Mouse (Mus musculus): Measurements from ENCODE around the gene Gmfb. TPM values are rescaled to one million over a fixed set of nuclear protein-coding genes. Genes with fewer than 3 reads are reported as not detected.

The Gmfb gene
- polyA plus RNA-seq, 1 experiment: 22.5 TPM

DNA sequence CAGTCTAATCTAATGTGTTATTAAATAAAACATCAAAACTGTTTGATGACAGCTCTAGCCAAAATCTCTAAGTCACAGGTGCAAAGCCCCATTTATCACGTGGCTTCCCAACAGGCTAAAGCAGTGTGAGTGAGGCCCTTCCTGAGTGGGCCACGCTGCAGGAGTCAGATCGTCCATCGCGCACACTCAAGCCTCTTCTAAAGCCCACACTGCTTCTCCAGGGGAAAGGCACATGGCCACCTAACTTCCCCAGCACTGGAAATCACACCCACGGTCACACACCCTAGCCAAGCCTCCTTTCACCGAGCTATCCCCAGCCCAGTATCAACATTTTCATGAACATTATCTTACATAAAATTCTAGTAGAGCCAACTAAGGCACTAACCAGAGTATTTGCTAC lies 41.0 kb downstream of the Gmfb start:
- Histone ChIP-seq H3K4me1 (ENCODE audit: control insufficient read depth, insufficient read depth, low read length) (no peaks in the 10 kb centered on the region), H3K27ac (ENCODE audit: control insufficient read depth, insufficient read depth, low read depth, low read length, poor library complexity) (no peak overlapping the region), H3K4me3 (replicated peaks; ENCODE audit: control insufficient read depth, low read depth, low read length) (no peak overlapping the region)
- WGBS: 95% methylated on average over 7 of the region's 7 CpGs
- no peak for TF ChIP-seq POLR2A (IDR thresholded peaks at IDR 0.05; ENCODE audit: borderline replicate concordance, control insufficient read depth, low read depth, low read length)
- no peak for TF ChIP-seq CTCF (IDR thresholded peaks at IDR 0.05; ENCODE audit: control insufficient read depth, insufficient read depth, low read length)

DNA sequence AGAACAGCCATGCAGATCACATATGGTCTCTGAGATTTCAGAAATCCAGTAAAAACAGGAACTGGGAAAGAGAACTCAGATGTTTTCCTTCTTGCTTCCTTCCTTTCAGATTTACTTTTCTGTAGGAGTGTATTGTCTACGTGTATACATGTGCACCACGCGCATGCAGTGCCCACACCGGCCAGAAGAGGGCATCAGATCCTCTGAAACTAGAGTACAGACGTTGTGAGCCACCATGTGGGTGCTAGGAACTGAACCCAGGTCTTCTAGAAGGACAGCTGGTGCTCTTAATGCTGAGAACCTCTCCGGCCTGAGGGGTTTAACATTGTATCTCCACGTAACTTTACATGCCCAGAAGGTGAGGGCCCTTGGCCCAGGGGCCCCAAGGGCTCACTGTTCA lies 42.8 kb downstream of the Gmfb start:
- no peak overlapping the region for H3K27ac ChIP-seq (ENCODE audit: control insufficient read depth, insufficient read depth, low read depth, low read length, poor library complexity)
- H3K4me3 ChIP-seq (replicated peaks; ENCODE audit: control insufficient read depth, low read depth, low read length): no peak overlapping the region
- WGBS: 86% methylated on average over 7 of the region's 7 CpGs
- TF ChIP-seq CTCF (IDR thresholded peaks at IDR 0.05; ENCODE audit: control insufficient read depth, insufficient read depth, low read length): peak; percentile 42; the same call in 1 of the 2 replicates
- TF ChIP-seq POLR2A (IDR thresholded peaks at IDR 0.05; ENCODE audit: borderline replicate concordance, control insufficient read depth, low read depth, low read length): no peak
- H3K4me1 ChIP-seq (ENCODE audit: control insufficient read depth, insufficient read depth, low read length): no peaks in the 10 kb centered on the region

DNA sequence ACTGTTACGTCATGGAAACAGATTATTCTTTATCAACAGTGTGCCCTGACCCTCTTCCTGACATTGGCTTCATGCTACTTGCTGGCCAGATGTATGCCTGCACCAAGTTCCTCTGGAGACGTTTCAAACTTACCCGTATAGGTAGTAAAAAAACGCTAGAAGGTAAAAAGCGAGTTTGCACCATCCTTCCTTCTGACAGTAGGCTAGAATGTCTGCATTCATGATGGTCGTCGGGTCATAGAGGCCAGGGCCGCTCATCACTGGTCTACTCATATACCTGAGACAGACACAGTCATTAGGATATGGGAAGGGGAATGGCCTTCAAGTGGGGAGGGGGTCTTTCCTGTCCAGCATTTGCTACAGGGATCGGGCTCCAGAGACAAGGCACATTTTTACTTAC lies 43.3 kb downstream of the Gmfb start:
- Histone ChIP-seq H3K4me3 (replicated peaks; ENCODE audit: control insufficient read depth, low read depth, low read length) (no peak overlapping the region), H3K27ac (ENCODE audit: control insufficient read depth, insufficient read depth, low read depth, low read length, poor library complexity) (no peak overlapping the region), H3K4me1 (ENCODE audit: control insufficient read depth, insufficient read depth, low read length) (no peaks in the 10 kb centered on the region)
- TF ChIP-seq CTCF (IDR thresholded peaks at IDR 0.05; ENCODE audit: control insufficient read depth, insufficient read depth, low read length): no peak
- no peak for TF ChIP-seq POLR2A (IDR thresholded peaks at IDR 0.05; ENCODE audit: borderline replicate concordance, control insufficient read depth, low read depth, low read length)
- 94% methylated on average over 9 of the region's 9 CpGs for WGBS

DNA sequence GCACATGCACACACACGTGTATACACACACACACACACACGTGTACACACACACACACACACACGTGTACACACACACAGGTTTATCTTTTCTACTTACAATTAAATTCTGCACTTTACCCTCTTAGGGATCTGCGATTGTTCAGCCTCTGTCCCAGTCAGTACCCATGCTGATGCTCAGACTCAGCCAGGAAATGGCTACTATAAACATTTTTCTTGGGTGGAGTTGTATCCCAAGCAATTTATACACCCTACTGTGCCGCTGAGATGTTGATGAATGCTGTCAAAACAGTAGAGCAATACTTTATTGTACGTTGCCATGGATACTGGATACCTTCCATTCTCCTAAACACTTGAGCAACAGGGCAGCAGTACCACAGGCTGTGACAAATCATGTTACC lies 52.0 kb downstream of the Gmfb start:
- Histone ChIP-seq H3K4me1 (ENCODE audit: control insufficient read depth, insufficient read depth, low read length) (no peaks in the 10 kb centered on the region), H3K4me3 (replicated peaks; ENCODE audit: control insufficient read depth, low read depth, low read length) (no peak overlapping the region), H3K27ac (ENCODE audit: control insufficient read depth, insufficient read depth, low read depth, low read length, poor library complexity) (no peak overlapping the region)
- TF ChIP-seq POLR2A (IDR thresholded peaks at IDR 0.05; ENCODE audit: borderline replicate concordance, control insufficient read depth, low read depth, low read length) (no peak), CTCF (IDR thresholded peaks at IDR 0.05; ENCODE audit: control insufficient read depth, insufficient read depth, low read length) (no peak)
- 92% methylated on average over 6 of the region's 6 CpGs for WGBS

DNA sequence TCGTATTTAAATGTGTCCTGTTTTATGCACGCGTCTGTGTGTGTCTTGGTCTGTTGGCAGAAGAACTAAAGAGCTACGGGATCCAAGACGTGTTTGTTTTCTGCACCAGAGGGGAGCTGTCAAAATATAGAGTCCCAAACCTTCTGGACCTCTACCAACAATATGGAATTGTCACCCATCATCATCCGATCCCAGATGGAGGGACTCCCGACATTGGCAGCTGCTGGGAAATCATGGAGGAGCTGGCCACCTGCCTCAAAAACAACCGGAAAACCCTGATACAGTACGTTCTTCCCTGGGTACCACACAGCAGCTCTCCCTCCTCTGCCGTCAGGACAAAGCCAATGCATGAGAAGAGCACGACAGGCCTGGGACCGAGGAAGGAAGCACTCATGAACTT lies 54.9 kb downstream of the Gmfb start:
- 88% methylated on average over 12 of the region's 12 CpGs for WGBS
- Histone ChIP-seq H3K4me1 (ENCODE audit: control insufficient read depth, insufficient read depth, low read length) (no peaks in the 10 kb centered on the region), H3K27ac (ENCODE audit: control insufficient read depth, insufficient read depth, low read depth, low read length, poor library complexity) (no peak overlapping the region), H3K4me3 (replicated peaks; ENCODE audit: control insufficient read depth, low read depth, low read length) (no peak overlapping the region)
- TF ChIP-seq CTCF (IDR thresholded peaks at IDR 0.05; ENCODE audit: control insufficient read depth, insufficient read depth, low read length) (no peak), POLR2A (IDR thresholded peaks at IDR 0.05; ENCODE audit: borderline replicate concordance, control insufficient read depth, low read depth, low read length) (no peak)

DNA sequence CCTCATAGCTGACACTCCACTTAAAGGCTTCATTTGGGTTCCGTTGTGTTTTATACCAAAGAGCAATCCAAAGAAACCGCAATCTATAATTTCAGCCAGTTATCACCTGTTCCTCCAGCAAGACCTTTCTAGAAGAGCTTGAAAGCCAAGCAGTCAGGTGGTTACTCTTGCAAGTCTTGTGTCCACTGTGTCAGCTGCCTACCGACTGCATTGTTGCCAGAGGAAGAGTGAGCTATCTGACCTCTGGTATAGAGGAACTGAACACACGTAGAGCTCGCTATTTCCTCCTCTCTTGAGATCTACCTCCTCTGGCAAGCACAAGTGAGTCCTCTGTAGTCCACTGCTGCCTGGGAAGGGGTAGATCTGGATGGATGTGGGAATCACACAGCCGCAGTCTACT lies 60.9 kb downstream of the Gmfb start:
- no peak overlapping the region for H3K27ac ChIP-seq (ENCODE audit: control insufficient read depth, insufficient read depth, low read depth, low read length, poor library complexity)
- no peaks in the 10 kb centered on the region for H3K4me1 ChIP-seq (ENCODE audit: control insufficient read depth, insufficient read depth, low read length)
- H3K4me3 ChIP-seq (replicated peaks; ENCODE audit: control insufficient read depth, low read depth, low read length): peak overlapping the region; percentile 96
- no peak for TF ChIP-seq CTCF (IDR thresholded peaks at IDR 0.05; ENCODE audit: control insufficient read depth, insufficient read depth, low read length)
- no peak for TF ChIP-seq POLR2A (IDR thresholded peaks at IDR 0.05; ENCODE audit: borderline replicate concordance, control insufficient read depth, low read depth, low read length)
- 21% methylated on average over 6 of the region's 6 CpGs for WGBS

DNA sequence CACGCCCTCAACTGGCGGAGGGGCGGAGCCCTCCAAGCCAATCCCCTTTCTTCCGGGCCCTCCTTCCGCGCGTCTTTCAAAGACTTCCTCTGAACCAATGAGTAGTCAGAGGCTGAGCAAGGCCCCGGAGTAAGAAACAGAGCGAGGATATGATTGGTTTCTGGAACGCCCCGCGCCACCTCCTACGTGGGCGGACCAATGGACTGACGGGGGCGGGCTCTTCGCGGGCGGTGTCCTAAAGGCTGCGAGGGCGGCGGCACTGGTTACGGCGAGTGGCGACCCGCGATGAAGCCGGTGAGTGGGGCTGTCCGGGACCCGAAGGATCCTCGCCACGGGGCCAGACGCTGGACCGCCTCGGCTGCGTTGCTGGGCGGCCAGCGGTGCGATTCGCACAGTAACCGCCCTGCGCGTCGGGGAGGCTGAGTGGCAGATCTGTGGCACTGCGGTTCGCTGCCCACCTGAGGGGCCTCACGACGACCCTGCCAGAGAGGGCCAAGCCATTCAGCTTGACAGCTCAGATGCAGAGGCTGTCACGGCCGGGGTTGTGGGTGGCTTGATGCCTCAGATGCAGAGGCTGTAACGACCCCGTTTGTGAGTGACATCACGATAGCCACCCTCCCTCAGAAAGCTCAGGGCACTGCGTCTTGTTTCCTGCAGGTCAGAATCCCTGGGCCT lies 61.5 kb downstream of the Gmfb start, which contains the start of gene Cdkn3:
Gene Cdkn3, plus strand, starts transcription at position 187 of the 675 bp plus-strand sequence.
- peak within 1 kb of the TSS; percentile 75 for H3K27ac ChIP-seq (ENCODE audit: control insufficient read depth, insufficient read depth, low read depth, low read length, poor library complexity)
- WGBS: under 1% methylated on average over 54 of the region's 54 CpGs
- peak within 1 kb of the TSS; percentile 96 for H3K4me3 ChIP-seq (replicated peaks; ENCODE audit: control insufficient read depth, low read depth, low read length)
- TF ChIP-seq CTCF (IDR thresholded peaks at IDR 0.05; ENCODE audit: control insufficient read depth, insufficient read depth, low read length) (0 out of 2 replicates have a peak, but pooled peaks have one; percentile 4), POLR2A (IDR thresholded peaks at IDR 0.05; ENCODE audit: borderline replicate concordance, control insufficient read depth, low read depth, low read length) (peak; percentile 82; the same call in 1 of the 2 replicates)
- no peaks in the 10 kb centered on the region for H3K4me1 ChIP-seq (ENCODE audit: control insufficient read depth, insufficient read depth, low read length)

DNA sequence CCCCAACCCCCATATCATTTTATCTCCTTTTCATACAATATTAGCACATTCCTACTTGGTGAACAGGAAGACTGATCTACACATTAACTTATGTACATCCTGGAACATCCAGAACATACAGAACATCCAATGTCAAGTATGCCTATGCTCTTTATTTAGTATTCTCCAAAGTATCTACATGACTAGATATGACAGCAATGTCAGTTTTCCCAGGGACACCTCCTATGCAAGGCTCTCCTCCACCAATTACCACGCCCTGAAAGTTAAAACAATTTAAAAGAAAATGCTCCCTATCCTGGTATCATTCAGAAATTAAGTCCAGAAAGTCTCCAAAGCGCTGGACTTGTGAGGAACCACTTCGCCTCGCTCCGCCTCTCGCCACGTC lies 62.1 kb downstream of the Gmfb start:
- no peak overlapping the region for H3K4me3 ChIP-seq (replicated peaks; ENCODE audit: control insufficient read depth, low read depth, low read length)
- TF ChIP-seq POLR2A (IDR thresholded peaks at IDR 0.05; ENCODE audit: borderline replicate concordance, control insufficient read depth, low read depth, low read length): no peak
- no peak for TF ChIP-seq CTCF (IDR thresholded peaks at IDR 0.05; ENCODE audit: control insufficient read depth, insufficient read depth, low read length)
- H3K4me1 ChIP-seq (ENCODE audit: control insufficient read depth, insufficient read depth, low read length): no peaks in the 10 kb centered on the region
- H3K27ac ChIP-seq (ENCODE audit: control insufficient read depth, insufficient read depth, low read depth, low read length, poor library complexity): no peak overlapping the region
- WGBS: 2% methylated on average over 7 of the region's 7 CpGs

Other genes starting within 250 kb of the Gmfb start
- gene Cdkn3, start 61.7 kb downstream of the Gmfb start, polyA plus RNA-seq (2011; ENCODE audit: insufficient read depth, insufficient read length, low replicate concordance, missing spikeins): 55.2 and 105 TPM in 2 replicates
- 36.3 and 41.8 TPM in 2 replicates for gene Cnih1, start 33.8 kb downstream of the Gmfb start, polyA plus RNA-seq (2011; ENCODE audit: insufficient read depth, insufficient read length, low replicate concordance, missing spikeins)
- 11.8 and 20.7 TPM in 2 replicates for gene Cgrrf1, start 9.9 kb upstream of the Gmfb start, polyA plus RNA-seq (2011; ENCODE audit: insufficient read depth, insufficient read length, low replicate concordance, missing spikeins)
- gene Samd4, start 60.6 kb upstream of the Gmfb start, polyA plus RNA-seq (2011; ENCODE audit: insufficient read depth, insufficient read length, low replicate concordance, missing spikeins): 3.6 and 7.7 TPM in 2 replicates